Mouse (Mus musculus) megakaryocyte, embryonic 14.5 days (primary cell): ENCODE data around the gene Mrc2. TPM values are rescaled to one million over a fixed set of nuclear protein-coding genes. Genes with fewer than 3 reads are reported as not detected.
A peak's percentile ranks its signal among the peaks of the same experiment; 100 is the strongest.

ENCODE experiments used
- H3K27me3 ChIP-seq: replicated peaks from 2 replicates; pipeline ENCODE3; 2012; ENCODE audit warnings: inconsistent platforms
- H3K36me3 ChIP-seq: replicated peaks from 2 replicates; pipeline ENCODE3; 2012; ENCODE audit warnings: low read length, inconsistent platforms, mixed read lengths
- H3K4me1 ChIP-seq: 2 replicates; pipeline ENCODE4 v1.6.1; 2012; ENCODE audit warnings: inconsistent platforms
- H3K4me3 ChIP-seq: replicated peaks from 2 replicates; pipeline ENCODE3; 2012; ENCODE audit warnings: moderate library complexity, mild to moderate bottlenecking, inconsistent platforms
- H3K9me3 ChIP-seq: 2 replicates; pipeline ENCODE4 v1.6.1; 2012; ENCODE audit warnings: inconsistent platforms
- FLI1 ChIP-seq: IDR thresholded peaks from 2 replicates; pipeline ENCODE4 v1.6.1; 2012; ENCODE audit warnings: low read length, inconsistent platforms, mixed read lengths
- GATA1 ChIP-seq: IDR thresholded peaks from 3 replicates; pipeline ENCODE4 v1.6.1; 2012; ENCODE audit warnings: mixed read lengths, low read length, inconsistent platforms, borderline replicate concordance
- polyA plus RNA-seq: library from polyadenylated mRNA; stranded (reverse); fragments of >175 nt; gene quantifications from 2 replicates; pipeline ENCODE4 v1.2.3, GENCODE M21; 2012; ENCODE audit warnings: low replicate concordance; ENCODE audit not compliant: insufficient read depth

Mrc2 gene
- 0.81 and 0.97 TPM in 2 replicates for polyA plus RNA-seq

GRCm38 (mm10) chr11:105292124-105293071 is at the start of gene Mrc2:
Mrc2 (plus strand) TSS chr11:105292643.
- H3K4me1 ChIP-seq = peaks cover 35% of the 10 kb centered on the region
- TF ChIP-seq GATA1 (no peak), FLI1 (no peak)
- H3K9me3 ChIP-seq = no peaks in the 10 kb centered on the region
- peaks cover 8% of the 10 kb centered on the region for H3K36me3 ChIP-seq
- peaks cover 75% of the 10 kb centered on the region for H3K27me3 ChIP-seq
- H3K4me3 ChIP-seq = peak within 1 kb of the TSS; percentile 91

- Histone ChIP-seq H3K27me3 (no peaks in the 10 kb centered on the region), H3K36me3 (peaks cover 94% of the 10 kb centered on the region), H3K4me1 (no peaks in the 10 kb centered on the region), H3K4me3 (no peak overlapping the region), H3K9me3 (no peaks in the 10 kb centered on the region)
- no peak for TF ChIP-seq GATA1
- TF ChIP-seq FLI1 = no peak
Observed at GRCm38 (mm10) chr11:105246369-105246768, 46.1 kb upstream of the Mrc2 start.

GRCm38 (mm10) chr11:105246785-105247184 is 45.7 kb upstream of the Mrc2 start:
- TF ChIP-seq FLI1 (no peak), GATA1 (no peak)
- Histone ChIP-seq H3K4me1 (no peaks in the 10 kb centered on the region), H3K36me3 (peaks cover 94% of the 10 kb centered on the region), H3K4me3 (no peak overlapping the region), H3K9me3 (no peaks in the 10 kb centered on the region), H3K27me3 (no peaks in the 10 kb centered on the region)

GRCm38 (mm10) chr11:105247321-105247720 is 45.1 kb upstream of the Mrc2 start:
- TF ChIP-seq FLI1 (no peak), GATA1 (no peak)
- Histone ChIP-seq H3K36me3 (peaks cover 94% of the 10 kb centered on the region), H3K4me1 (no peaks in the 10 kb centered on the region), H3K4me3 (no peak overlapping the region), H3K9me3 (no peaks in the 10 kb centered on the region), H3K27me3 (no peaks in the 10 kb centered on the region)

GRCm38 (mm10) chr11:105259733-105260132 is 32.7 kb upstream of the Mrc2 start:
- TF ChIP-seq GATA1 (no peak), FLI1 (no peak)
- H3K4me3 ChIP-seq = no peak overlapping the region
- peaks cover 87% of the 10 kb centered on the region for H3K36me3 ChIP-seq
- H3K4me1 ChIP-seq = peaks cover 21% of the 10 kb centered on the region
- H3K9me3 ChIP-seq = no peaks in the 10 kb centered on the region
- H3K27me3 ChIP-seq = no peaks in the 10 kb centered on the region

- H3K9me3 ChIP-seq = no peaks in the 10 kb centered on the region
- H3K36me3 ChIP-seq = peaks cover 83% of the 10 kb centered on the region
- no peak for TF ChIP-seq FLI1
- no peak for TF ChIP-seq GATA1
- peaks cover 21% of the 10 kb centered on the region for H3K4me1 ChIP-seq
- no peak overlapping the region for H3K4me3 ChIP-seq
- no peaks in the 10 kb centered on the region for H3K27me3 ChIP-seq
Observed at GRCm38 (mm10) chr11:105261116-105261515, 31.3 kb upstream of the Mrc2 start.

GRCm38 (mm10) chr11:105261601-105262351 is 30.7 kb upstream of the Mrc2 start:
- Histone ChIP-seq H3K4me1 (peaks cover 21% of the 10 kb centered on the region), H3K36me3 (peaks cover 83% of the 10 kb centered on the region), H3K27me3 (no peaks in the 10 kb centered on the region), H3K9me3 (no peaks in the 10 kb centered on the region), H3K4me3 (no peak overlapping the region)
- TF ChIP-seq GATA1 (no peak), FLI1 (no peak)

GRCm38 (mm10) chr11:105264506-105264905 is 27.9 kb upstream of the Mrc2 start:
- Histone ChIP-seq H3K4me3 (no peak overlapping the region), H3K36me3 (peaks cover 87% of the 10 kb centered on the region), H3K9me3 (no peaks in the 10 kb centered on the region), H3K27me3 (no peaks in the 10 kb centered on the region), H3K4me1 (peaks cover 35% of the 10 kb centered on the region)
- no peak for TF ChIP-seq FLI1
- TF ChIP-seq GATA1 = no peak

GRCm38 (mm10) chr11:105264988-105265387 is 27.5 kb upstream of the Mrc2 start:
- TF ChIP-seq FLI1 (no peak), GATA1 (no peak)
- no peak overlapping the region for H3K4me3 ChIP-seq
- H3K27me3 ChIP-seq = no peaks in the 10 kb centered on the region
- H3K4me1 ChIP-seq = peaks cover 32% of the 10 kb centered on the region
- peaks cover 88% of the 10 kb centered on the region for H3K36me3 ChIP-seq
- no peaks in the 10 kb centered on the region for H3K9me3 ChIP-seq
